Mouse (Mus musculus) cerebellum, postnatal 25 days (tissue): ENCODE data around the gene Gm11172.
"Not testable (repeated sequence)": the region's sequence is repeated elsewhere in the genome, so short reads cannot be mapped to it uniquely, and the experiment has no call there.

Source experiments
- DNase-seq, 2 experiments: peaks; one replicate each; pipeline ENCODE4 v3.0.0; 2021; ENCODE audit warnings: mixed read lengths in 2 of 2

The Gm11172 gene

GRCm38 (mm10) chr16:10836388-10836787 is 23.7 kb downstream of the Gm11172 start:
- no peak for DNase-seq

- no peak for DNase-seq
These were observed 24.5 kb downstream of the Gm11172 start for GRCm38 (mm10) chr16:10837250-10837649.

GRCm38 (mm10) chr16:10837903-10838302 is 25.2 kb downstream of the Gm11172 start:
- DNase-seq: no peak

- no peak for DNase-seq
These were observed 26.0 kb downstream of the Gm11172 start for GRCm38 (mm10) chr16:10838487-10839245.

- DNase-seq: no peak
These were observed 27.3 kb downstream of the Gm11172 start for GRCm38 (mm10) chr16:10840018-10840417.

- DNase-seq: peak in 1 of 2 experiments; percentile 55
These were observed 29.7 kb downstream of the Gm11172 start for GRCm38 (mm10) chr16:10842282-10842855.

GRCm38 (mm10) chr16:10843486-10844318 is 31.0 kb downstream of the Gm11172 start:
- DNase-seq: peak; percentile 36 to 57

- no peak for DNase-seq
These were observed 31.6 kb downstream of the Gm11172 start for GRCm38 (mm10) chr16:10844319-10844670.

GRCm38 (mm10) chr16:10845952-10846351 is 33.2 kb downstream of the Gm11172 start:
- no peak for DNase-seq

GRCm38 (mm10) chr16:10846503-10846902 is 33.8 kb downstream of the Gm11172 start:
- DNase-seq: peak; percentile 51 to 70

GRCm38 (mm10) chr16:10849965-10850861 is 37.5 kb downstream of the Gm11172 start:
- DNase-seq: peak; percentile 87 to 90

- peak; percentile 27 to 35 for DNase-seq
These were observed 38.2 kb downstream of the Gm11172 start for GRCm38 (mm10) chr16:10850905-10851304.

GRCm38 (mm10) chr16:10852216-10852615 is 39.5 kb downstream of the Gm11172 start:
- DNase-seq: not testable (repeated sequence)

- no peak for DNase-seq
These were observed 47.1 kb downstream of the Gm11172 start for GRCm38 (mm10) chr16:10859726-10860245.

GRCm38 (mm10) chr16:10861408-10861807 is 48.7 kb downstream of the Gm11172 start:
- DNase-seq: peak in 1 of 2 experiments; percentile 37
